Mouse (Mus musculus) C2C12 (cell line): ENCODE results near the gene Mepce. TPM values are rescaled to one million over a fixed set of nuclear protein-coding genes. Genes with fewer than 3 reads are reported as not detected.

Experiments used
- H3K27me3 ChIP-seq: one replicate; pipeline ENCODE4 v1.6.1; 2011; ENCODE audit not compliant: control insufficient read depth, insufficient read depth, insufficient read length
- H3K36me3 ChIP-seq: one replicate; pipeline ENCODE4 v1.6.1; 2011; ENCODE audit not compliant: control insufficient read depth, insufficient read depth
- H3K4me3 ChIP-seq: one replicate; pipeline ENCODE4 v1.5.1; 2011; ENCODE audit warnings: mild to moderate bottlenecking, control low read depth; ENCODE audit not compliant: poor library complexity, insufficient read depth, severe bottlenecking
- H3K79me2 ChIP-seq: one replicate; pipeline ENCODE4 v1.6.1; 2011; ENCODE audit not compliant: control insufficient read depth, insufficient read depth
- H3K79me3 ChIP-seq: one replicate; pipeline ENCODE4 v1.6.1; 2011; ENCODE audit warnings: low read depth, control low read depth
- H3ac ChIP-seq: one replicate; pipeline ENCODE3; 2011; ENCODE audit warnings: low read depth; ENCODE audit not compliant: control insufficient read depth, insufficient read length
- CEBPB ChIP-seq: IDR thresholded peaks from one replicate; pipeline ENCODE4 v1.6.1; 2011; ENCODE audit warnings: low read depth, mild to moderate bottlenecking, control low read depth, moderate library complexity
- CTCF ChIP-seq: IDR thresholded peaks from one replicate; pipeline ENCODE4 v1.5.1; 2011; ENCODE audit not compliant: control insufficient read depth, insufficient read depth, insufficient read length
- FOSL1 ChIP-seq: IDR thresholded peaks from one replicate; pipeline ENCODE4 v1.8.0; 2011; ENCODE audit warnings: mild to moderate bottlenecking, low read length; ENCODE audit not compliant: poor library complexity, insufficient read depth, severe bottlenecking
- MAX ChIP-seq: IDR thresholded peaks from one replicate; pipeline ENCODE4 v1.6.1; 2011; ENCODE audit warnings: mild to moderate bottlenecking, control low read depth
- MYOD1 ChIP-seq: IDR thresholded peaks from one replicate; pipeline ENCODE4 v1.6.1; 2011; ENCODE audit warnings: low read depth; ENCODE audit not compliant: control insufficient read depth, insufficient read length
- MYOG ChIP-seq: IDR thresholded peaks from one replicate; pipeline ENCODE4 v1.6.1; 2011; ENCODE audit not compliant: control insufficient read depth, insufficient read length; ENCODE audit errors: extremely low read depth
- USF1 ChIP-seq: IDR thresholded peaks from one replicate; pipeline ENCODE4 v1.6.1; 2011; ENCODE audit warnings: low read depth, mild to moderate bottlenecking, control low read depth, moderate library complexity
- polyA plus RNA-seq: library from polyadenylated mRNA; unstranded; fragments of >200 nt; fragmentation: generic; extraction: Trizol; gene quantifications from one replicate; pipeline ENCODE4 v1.2.1, GENCODE M21; 2012; ENCODE audit warnings: missing spikeins

Gene Mepce
- polyA plus RNA-seq, 1 experiment, result 44.6 TPM

DNA sequence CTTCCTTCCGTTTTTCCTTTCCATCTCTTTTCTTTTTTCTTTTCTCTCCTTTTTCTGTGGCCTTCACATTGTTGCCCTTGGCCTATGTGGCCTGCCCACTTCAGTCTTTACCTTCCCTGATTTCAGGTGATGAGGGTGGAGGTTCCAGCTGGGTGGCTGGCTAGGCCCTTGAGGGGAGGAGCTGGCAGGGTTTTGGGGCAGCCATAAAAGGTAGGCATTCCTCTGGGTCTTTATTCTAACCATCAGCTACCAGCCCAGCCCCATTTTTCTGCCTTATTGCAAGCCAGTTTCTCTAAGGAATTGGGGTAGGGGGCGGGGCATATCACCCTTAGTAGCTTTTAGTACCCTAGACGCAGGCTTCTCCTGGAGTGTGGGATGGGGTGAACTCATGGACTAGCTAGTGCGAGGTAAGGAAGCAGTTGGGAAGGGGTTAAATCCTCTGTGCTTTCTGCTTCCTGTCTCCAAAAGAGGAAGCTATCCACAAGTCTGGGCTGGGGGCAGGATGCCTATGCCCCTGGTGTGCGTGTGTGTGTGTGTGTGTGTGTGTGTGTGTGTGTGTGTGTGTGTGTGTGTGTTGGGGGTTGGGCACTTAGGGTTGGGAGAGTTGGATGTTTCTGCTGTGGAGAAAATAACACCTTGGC lies 39.2 kb downstream of the Mepce start:
- H3K79me3 ChIP-seq, result peaks cover 16% of the 10 kb centered on the region
- H3K36me3 ChIP-seq, result peaks cover 19% of the 10 kb centered on the region
- H3K79me2 ChIP-seq, result peaks cover 37% of the 10 kb centered on the region
- H3K4me3 ChIP-seq, result no peak overlapping the region
- no peak for TF ChIP-seq MYOG
- no peak for TF ChIP-seq USF1
- no peak for TF ChIP-seq MAX
- no peak for TF ChIP-seq MYOD1
- no peak for TF ChIP-seq CTCF
- no peak for TF ChIP-seq CEBPB
- H3ac ChIP-seq, result no peak overlapping the region
- no peaks in the 10 kb centered on the region for H3K27me3 ChIP-seq

DNA sequence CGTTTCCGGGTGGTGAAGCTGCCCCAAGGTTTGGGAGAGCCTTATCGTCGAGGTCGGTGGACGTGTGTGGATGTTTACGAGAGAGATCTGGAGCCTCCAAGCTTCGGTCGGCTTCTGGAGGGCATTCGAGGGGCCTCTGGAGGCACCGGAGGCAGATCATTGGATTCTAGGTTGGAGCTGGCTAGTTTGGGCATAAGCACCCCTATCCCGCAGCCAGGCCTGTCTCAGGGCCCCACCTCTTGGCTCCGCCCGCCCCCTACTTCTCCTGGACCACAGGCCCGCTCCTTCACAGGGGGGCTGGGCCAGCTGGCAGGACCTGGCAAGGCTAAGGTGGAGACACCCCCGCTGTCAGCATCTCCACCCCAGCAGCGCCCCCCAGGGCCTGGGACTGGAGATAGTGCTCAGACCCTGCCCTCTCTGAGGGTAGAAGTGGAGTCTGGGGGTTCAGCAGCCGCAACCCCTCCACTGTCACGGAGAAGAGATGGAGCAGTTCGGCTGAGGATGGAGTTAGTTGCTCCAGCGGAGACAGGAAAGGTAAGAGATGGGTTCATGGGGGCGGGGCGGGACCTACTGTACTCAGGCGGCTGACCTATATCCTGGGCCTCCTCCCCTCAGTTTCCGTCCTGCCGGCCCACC lies 40.0 kb downstream of the Mepce start:
- no peak for TF ChIP-seq USF1
- peak overlapping the region; percentile 67 for H3K4me3 ChIP-seq
- peaks cover 37% of the 10 kb centered on the region for H3K79me2 ChIP-seq
- peak overlapping the region; percentile 61 for H3ac ChIP-seq
- H3K36me3 ChIP-seq, result peaks cover 14% of the 10 kb centered on the region
- peaks cover 16% of the 10 kb centered on the region for H3K79me3 ChIP-seq
- no peaks in the 10 kb centered on the region for H3K27me3 ChIP-seq

DNA sequence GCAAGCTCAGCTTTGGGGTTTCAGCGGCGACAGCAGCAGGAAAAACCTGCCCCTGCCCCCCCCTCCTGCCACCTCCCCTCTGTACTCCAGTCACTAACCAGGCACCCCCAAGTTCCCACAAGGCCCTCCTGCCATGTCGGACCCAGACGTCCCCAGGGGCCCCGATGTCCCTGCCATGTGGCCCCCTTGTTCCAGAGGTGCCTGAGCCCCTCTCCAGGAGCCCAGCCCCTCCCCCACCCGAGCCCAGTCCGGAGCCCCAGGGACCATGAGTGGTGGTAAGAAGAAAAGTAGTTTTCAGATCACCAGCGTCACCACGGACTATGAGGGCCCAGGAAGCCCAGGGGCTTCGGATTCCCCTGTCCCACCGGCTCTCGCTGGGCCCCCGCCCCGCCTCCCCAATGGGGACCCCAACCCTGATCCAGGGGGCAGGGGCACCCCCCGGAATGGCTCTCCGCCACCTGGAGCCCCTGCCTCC lies 40.6 kb downstream of the Mepce start:
- H3ac ChIP-seq, result peak overlapping the region; percentile 61
- H3K79me2 ChIP-seq, result peaks cover 37% of the 10 kb centered on the region
- TF ChIP-seq FOSL1 (no peak), MYOD1 (no peak), MAX (no peak), MYOG (no peak), USF1 (no peak), CEBPB (no peak), CTCF (no peak)
- H3K79me3 ChIP-seq, result peaks cover 16% of the 10 kb centered on the region
- H3K36me3 ChIP-seq, result peaks cover 9% of the 10 kb centered on the region
- H3K4me3 ChIP-seq, result peak overlapping the region; percentile 67
- H3K27me3 ChIP-seq, result no peaks in the 10 kb centered on the region

DNA sequence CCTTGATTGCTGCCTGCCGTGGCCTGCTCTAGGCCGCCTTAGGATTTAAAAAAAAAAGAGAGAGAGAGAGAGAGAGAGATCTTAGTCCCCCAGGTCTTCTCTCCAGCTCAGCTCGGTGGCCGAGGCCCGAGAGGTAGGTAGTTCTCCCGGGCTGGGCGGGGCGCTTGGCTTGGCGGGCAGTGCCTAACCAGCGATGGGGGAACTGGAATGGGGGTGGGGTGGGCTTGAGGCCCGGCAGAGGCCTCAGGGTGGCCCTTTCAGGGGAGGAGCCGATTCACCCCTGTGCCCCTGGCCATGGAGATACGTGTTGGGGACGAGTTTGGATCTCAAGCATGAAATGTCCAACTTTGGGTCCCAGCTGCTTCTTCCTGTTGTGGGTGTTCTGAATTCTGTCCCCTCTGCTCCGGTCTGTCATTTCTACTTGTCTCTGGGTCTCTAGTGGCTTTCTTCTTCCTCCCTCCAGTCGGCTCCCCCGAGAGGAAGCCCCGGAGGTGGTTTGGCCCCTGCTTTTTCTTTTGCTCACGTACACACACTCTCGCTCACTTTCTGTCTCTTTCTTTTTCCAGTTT lies 41.1 kb downstream of the Mepce start:
- H3K79me3 ChIP-seq, result peaks cover 16% of the 10 kb centered on the region
- H3K36me3 ChIP-seq, result peaks cover 4% of the 10 kb centered on the region
- H3K27me3 ChIP-seq, result no peaks in the 10 kb centered on the region
- peaks cover 37% of the 10 kb centered on the region for H3K79me2 ChIP-seq
- peak overlapping the region; percentile 67 for H3K4me3 ChIP-seq
- peak overlapping the region; percentile 61 for H3ac ChIP-seq
- TF ChIP-seq FOSL1, result no peak
- TF ChIP-seq MAX, result no peak
- no peak for TF ChIP-seq USF1
- TF ChIP-seq MYOD1, result no peak
- no peak for TF ChIP-seq CTCF
- TF ChIP-seq CEBPB, result no peak

DNA sequence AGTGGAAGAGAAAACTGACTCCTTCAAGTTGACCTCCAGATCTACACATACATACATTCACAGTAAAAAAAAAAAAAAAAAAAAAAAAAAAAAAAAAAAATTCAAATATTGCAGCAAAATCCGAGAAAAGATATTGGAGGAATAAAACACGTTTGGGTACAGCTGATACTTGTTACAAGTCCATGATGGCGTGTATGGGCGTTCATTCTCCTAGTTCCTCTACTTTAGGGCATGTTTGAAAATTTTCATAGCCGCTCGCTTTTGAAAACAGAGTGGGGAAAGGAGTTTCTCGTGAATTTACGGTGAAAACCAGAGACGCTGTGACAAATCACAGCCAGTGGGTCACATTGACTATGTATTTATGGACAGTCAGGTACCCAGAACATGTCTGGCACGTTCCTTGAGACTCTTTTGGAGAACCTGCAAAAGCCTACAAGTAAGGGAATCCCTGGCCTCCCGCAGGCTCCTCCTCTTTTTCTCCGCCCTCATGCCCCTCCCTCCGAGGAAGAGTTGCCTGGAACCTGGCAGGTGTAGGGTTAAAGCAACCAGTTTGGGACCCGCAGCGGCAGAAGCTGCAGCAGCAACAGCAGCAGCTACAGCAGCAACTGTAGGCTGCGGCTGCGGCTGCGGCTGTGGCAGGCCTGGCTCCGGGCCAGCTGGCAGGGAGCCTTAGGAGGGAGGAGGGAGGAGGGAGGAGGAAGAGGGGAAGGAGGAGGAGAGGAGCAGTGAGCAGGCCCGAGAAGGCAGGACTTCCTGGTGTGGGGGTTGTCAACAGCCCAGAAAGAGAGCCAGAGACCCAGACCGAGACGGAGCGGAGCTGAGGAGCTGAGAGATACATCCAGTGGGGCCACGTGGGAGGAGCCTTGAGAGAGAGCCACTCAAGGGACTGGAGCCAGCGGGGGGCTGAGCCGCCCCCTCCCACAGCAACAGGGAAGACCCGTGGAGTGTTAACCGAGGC lies 42.0 kb downstream of the Mepce start, which contains the start of gene Tsc22d4:
TSS of gene Tsc22d4 (plus strand) at position 517 of the 958 bp plus-strand sequence.
- H3K27me3 ChIP-seq, result no peaks in the 10 kb centered on the region
- H3K36me3 ChIP-seq, result no peaks in the 10 kb centered on the region
- H3ac ChIP-seq, result peak within 1 kb of the TSS; percentile 61
- peaks cover 37% of the 10 kb centered on the region for H3K79me2 ChIP-seq
- TF ChIP-seq MAX, result no peak
- no peak for TF ChIP-seq FOSL1
- TF ChIP-seq USF1, result peak; percentile 60
- H3K4me3 ChIP-seq, result peak within 1 kb of the TSS; percentile 67
- H3K79me3 ChIP-seq, result peaks cover 15% of the 10 kb centered on the region
